Mouse (Mus musculus) brain, embryonic 14.5 days (tissue): Measurements from ENCODE around the gene Fgr.
A peak's percentile ranks its signal among the peaks of the same experiment; 100 is the strongest.

ENCODE experiments used
- CTCF ChIP-seq: fragments of 200-500 bp; IDR thresholded peaks from 2 replicates; pipeline ENCODE4 v1.5.1; 2012; ENCODE audit warnings: inconsistent platforms, mild to moderate bottlenecking, moderate library complexity, borderline replicate concordance; ENCODE audit not compliant: insufficient read depth, insufficient read length; ENCODE audit errors: extremely low read depth
- POLR2A ChIP-seq: fragments of 200-500 bp; IDR thresholded peaks from 2 replicates; pipeline ENCODE4 v1.6.1; 2012; ENCODE audit warnings: mild to moderate bottlenecking, inconsistent platforms, borderline replicate concordance; ENCODE audit not compliant: poor library complexity, insufficient read depth, insufficient read length, severe bottlenecking; ENCODE audit errors: extremely low read depth

- TF ChIP-seq POLR2A (no peak), CTCF (peak; percentile 14; the same call in 1 of the 2 replicates)
Observed at GRCm38 (mm10) chr4:133015710-133016651, 42.1 kb downstream of the Fgr start.
